Mouse (Mus musculus) thymus, postnatal 4 days (tissue): ENCODE results near the gene Osbpl11.
"Not testable (repeated sequence)": the region's sequence is repeated elsewhere in the genome, so short reads cannot be mapped to it uniquely, and the experiment has no call there.

Experiments used
- DNase-seq: peaks from one replicate; pipeline ENCODE4 v3.0.0; 2021

Osbpl11 gene

DNA sequence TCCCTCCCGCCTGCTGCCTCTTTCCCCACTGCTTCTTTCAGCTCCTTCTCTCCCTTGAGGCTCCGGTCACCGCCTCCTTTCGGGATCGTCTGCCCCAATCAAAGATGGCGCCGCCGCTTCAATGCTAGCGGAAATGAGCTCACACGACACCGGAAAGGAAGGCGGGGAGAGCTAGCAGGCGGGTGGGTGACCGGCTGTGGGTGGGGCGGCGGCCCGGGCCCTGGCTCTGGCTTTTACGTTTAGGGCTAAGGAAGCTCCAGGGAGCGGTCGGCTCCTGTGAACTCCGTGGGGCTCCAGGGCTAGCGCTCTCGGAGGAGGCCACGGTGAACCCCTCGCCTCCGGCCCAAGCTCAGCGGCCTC, at the start of gene Osbpl11:
Osbpl11 (plus strand) TSS at position 171 of the 360 bp plus-strand sequence.
- DNase-seq, result peak; percentile 97

DNA sequence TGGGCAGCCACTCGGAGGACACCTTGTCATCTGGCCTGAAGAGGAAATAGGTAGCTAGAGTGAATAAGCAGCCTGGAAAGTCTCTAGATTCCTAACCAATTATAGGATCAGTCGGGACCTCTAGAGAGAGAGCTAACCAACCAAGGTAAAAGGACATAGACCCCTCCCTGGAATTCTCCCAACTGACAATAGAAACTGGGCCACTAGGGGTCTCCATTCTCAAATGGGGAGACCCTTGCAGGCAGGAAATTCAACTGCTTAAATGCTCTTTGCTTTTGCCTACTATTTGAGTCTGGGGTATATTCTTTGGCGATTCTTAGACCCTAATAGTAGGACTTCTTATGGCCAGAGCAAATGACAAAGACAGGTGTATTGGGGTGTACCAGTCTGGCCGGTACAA, 49.7 kb upstream of the Osbpl11 start:
- DNase-seq, result peak; percentile 28

DNA sequence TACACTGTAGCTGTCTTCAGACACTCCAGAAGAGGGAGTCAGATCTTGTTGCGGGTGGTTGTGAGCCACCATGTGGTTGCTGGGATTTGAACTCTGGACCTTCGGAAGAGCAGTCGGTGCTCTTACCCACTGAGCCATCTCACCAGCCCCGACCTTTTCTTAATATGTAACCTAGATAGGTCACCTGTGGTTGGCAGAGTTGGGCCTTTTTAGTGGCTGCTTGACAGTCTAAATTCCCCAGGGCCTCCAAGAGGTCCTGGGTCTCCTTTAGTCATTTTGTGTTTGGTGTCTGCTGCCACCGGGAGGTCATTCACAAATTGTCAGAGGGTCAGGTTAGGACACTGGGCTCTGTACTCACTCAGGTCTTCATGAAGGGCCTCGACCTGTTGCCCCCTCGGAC, 45.8 kb upstream of the Osbpl11 start:
- not testable (repeated sequence) for DNase-seq

- no peak for DNase-seq
These were observed 43.1 kb upstream of the Osbpl11 start for GRCm38 (mm10) chr16:33141758-33142280.

DNA sequence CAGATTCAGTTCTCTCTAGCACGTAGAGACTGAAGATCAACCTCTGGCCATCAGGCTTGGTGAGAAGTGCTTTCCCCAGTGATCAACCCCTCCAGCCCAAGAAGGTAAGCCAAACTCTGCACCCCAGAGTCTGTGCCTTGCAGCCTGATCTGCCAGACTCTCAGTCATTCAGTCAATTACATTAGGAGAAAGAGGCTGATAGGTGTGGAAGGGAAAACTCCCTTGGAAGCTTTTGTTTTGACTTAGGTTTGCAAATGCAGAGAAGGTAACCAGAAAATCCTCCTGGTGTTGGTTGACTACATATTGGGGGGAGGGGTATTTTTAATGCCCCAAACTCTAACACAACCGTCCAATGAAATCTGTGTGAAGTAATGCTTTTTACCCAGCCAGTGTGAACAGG, 41.4 kb upstream of the Osbpl11 start:
- no peak for DNase-seq

GRCm38 (mm10) chr16:33146185-33146584, 38.7 kb upstream of the Osbpl11 start:
- no peak for DNase-seq

- no peak for DNase-seq
These were observed 36.7 kb upstream of the Osbpl11 start for GRCm38 (mm10) chr16:33148135-33148534.

DNA sequence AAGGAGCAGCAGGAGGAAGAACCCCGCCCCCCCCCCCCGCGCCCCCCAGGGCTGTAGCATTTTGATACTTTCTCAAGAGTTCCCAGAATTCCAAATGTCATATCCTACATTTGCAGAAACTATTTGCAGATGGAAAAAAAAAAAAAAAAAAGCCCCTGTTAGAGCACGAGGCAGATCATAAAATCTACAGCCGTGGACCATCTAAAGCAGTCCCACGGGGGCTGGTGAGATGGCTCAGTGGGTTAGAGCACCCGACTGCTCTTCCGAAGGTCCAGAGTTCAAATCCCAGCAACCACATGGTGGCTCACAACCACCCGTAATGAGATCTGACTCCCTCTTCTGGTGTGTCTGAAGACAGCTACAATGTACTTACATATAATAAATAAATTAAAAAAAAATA, 34.0 kb upstream of the Osbpl11 start:
- DNase-seq, result not testable (repeated sequence)

- DNase-seq, result no peak
These were observed 33.3 kb upstream of the Osbpl11 start for GRCm38 (mm10) chr16:33151558-33151957.

GRCm38 (mm10) chr16:33154992-33155391, 29.9 kb upstream of the Osbpl11 start:
- DNase-seq, result peak; percentile 62

- DNase-seq, result no peak
These were observed 26.9 kb upstream of the Osbpl11 start for GRCm38 (mm10) chr16:33158006-33158405.

DNA sequence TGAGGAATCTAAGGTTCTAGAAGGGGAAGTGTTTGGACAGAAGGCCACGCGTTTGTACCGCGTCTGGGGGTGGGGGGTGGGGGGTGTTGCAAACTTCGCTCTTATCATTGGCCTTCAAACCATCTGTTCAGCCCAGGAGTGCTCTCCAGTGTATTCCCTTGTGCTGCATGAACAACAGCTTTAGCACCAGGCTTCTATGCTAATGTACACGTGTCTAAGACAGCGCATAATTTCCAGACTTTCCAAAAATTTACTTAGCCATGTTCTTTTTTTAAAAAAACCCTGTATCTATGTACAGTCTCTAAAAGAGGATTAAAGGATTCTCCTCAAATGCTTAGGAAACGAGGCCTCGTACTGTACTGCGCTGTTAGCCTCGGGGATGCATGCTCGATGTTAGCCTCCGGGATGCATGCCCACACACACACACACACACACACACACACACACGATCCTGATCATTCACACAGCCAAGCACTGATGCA, 26.2 kb upstream of the Osbpl11 start:
- DNase-seq, result no peak

DNA sequence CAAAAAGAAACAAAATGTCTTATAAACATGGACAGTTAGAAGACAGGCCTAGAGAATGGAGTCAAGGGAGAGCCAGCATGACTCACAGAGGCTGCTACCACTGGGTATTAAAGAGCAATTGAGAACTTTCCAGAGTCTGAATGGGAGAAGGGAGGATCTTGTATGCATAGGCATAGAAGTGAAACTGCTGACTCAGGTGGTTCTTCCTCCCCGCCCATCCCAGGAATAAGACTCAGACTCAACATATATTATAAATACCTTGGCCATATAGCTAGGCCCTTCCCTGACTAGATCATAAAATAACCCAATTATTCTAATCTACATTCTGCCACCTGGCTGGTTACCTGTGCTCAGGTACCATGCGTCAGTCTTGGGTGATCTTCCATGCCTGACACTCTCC, 25.5 kb upstream of the Osbpl11 start:
- no peak for DNase-seq

DNA sequence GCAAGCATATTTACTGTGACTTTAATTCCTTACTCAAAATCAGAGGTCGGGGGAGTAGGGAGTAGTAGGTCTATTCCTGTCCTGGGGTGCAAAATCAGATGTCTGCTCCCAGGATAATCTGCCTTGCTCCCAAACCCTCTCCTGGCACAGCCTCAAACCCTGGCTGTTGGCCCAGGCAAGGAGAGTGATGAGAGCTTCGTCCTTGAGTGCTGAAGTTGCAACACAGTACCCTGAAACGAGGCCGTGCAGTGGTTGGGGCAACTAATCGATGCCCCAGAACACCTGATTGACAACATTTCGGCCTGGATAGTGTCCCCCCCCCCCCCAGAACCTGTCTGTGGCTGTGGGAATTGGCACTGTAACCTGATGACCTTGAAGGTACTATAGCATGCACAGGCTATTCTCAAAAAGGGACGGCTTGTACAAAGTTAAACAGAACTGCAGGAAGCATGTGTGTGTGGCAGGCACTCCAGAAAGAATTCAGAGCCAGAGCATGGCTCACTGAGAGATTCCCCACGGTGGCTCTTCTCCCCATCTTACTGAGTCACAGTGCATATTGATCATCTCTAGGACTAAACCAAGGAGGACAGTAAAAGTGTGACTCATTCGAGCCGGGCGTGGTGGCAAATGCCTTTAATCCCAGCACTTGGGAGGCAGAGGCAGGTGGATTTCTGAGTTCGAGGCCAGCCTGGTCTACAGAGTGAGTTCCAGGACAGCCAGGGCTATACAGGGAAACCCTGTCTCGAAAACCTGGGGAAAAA, 21.4 kb upstream of the Osbpl11 start:
- DNase-seq, result no peak

DNA sequence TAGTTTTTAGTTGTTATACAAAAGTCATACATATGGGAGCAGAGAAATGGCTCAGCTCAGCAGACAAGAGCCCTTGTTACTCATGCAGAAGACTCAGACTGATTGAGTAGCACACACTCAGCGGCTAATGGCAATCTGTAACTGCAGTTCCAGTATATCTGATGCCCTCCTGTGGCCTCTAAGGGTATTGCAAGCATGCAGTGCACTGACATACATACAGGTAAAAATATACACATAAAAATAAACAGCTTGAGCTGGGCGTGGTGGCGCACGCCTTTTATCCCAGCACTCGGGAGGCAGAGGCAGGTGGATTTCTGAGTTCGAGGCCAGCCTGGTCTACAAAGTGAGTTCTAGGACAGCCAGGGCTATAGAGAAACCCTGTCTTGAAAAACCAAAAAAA, 18.6 kb upstream of the Osbpl11 start:
- DNase-seq, result peak; percentile 79

DNA sequence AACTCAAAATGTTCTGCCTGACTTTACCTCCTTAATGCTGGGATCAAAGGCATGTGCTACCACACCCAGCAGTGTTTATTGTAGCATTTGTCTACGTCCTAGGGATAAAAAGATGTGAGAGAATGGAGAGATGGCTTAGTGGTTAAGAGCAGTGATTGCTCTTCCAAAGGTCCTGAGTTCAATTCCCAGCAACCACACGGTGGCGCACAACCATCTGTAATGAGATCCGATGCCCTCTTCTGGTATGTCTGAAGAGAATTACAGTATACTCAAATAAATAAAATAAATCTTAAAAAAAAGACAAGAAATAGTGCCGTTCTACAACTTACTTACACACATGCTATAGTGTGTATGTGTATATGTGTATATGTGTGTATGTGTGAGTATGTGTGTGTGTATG, 17.3 kb upstream of the Osbpl11 start:
- peak; percentile 59 for DNase-seq

GRCm38 (mm10) chr16:33169471-33170034, 15.3 kb upstream of the Osbpl11 start:
- DNase-seq, result no peak

GRCm38 (mm10) chr16:33170716-33171587, 13.9 kb upstream of the Osbpl11 start:
- DNase-seq, result no peak

DNA sequence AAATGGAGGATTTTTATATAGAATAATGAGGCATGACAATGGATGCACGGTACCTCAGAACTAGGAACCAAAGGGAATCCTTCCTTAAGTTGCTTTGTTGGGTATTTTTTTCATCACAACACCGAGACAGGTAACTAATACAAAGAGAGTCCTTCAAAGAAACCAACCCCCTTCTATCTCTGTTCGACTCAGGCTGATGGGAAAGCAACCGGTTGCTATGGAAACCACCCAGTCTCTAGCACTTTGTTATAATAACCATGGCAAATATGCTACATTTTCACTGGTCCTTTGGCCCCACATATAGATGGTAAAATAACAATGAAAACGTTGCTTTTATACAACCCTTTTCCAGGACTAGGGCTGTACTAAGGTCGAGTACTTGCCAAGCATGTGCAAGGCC, 13.1 kb upstream of the Osbpl11 start:
- no peak for DNase-seq

DNA sequence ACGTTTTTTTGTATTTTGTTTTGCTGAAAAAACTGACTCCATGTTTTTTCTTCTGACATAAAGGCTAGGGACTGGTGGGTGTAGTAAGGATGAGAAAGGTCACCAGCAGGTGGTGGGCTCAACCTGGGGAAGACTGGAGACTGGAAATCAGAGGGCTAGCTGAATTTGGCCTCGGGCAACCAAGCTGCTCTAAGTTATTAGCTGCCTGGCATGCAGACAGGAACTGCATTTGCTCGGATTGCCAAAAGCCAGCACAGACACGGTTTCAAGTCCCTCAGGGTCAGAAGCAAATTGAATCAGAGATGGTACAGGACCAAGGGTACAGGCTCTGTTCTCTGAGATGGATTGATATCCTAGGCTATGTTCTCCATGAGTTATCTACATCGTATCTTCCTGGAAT, 11.7 kb upstream of the Osbpl11 start:
- DNase-seq, result no peak

GRCm38 (mm10) chr16:33174695-33175094, 10.2 kb upstream of the Osbpl11 start:
- no peak for DNase-seq

DNA sequence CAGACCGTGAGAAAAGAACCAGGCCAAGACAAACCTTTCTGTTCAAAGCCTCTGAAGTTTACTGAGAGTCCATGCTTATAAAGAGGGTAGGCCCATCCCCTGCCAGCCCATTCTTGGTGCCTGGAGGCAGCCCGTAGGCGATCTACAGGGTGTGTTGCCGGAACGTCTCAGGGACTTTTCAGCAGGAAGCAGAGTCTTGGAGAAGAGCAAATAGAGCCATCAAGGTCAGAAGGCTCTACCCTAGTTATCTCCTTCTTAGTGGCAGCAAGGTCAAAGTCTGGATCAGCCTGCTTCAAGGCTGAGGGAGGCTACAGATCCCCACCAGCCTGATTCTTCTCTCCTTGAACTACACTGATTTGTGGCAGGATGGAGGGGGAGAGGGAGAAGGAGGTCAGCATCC, 8.0 kb upstream of the Osbpl11 start:
- not testable (repeated sequence) for DNase-seq

- no peak for DNase-seq
These were observed 7.1 kb upstream of the Osbpl11 start for GRCm38 (mm10) chr16:33177722-33178121.
